15 mouse cellular contexts compared by ENCODE assay signal in genomic region chr7:75362541-75362940, GRCm38 (mm10). TPM values are rescaled to one million over a fixed set of nuclear protein-coding genes. Genes with fewer than 3 reads are reported as not detected.
DNase-seq lines count a peak whose midpoint lies in the region.
"Had no signal": no experiment of that assay in that cellular context is flagged by ENCODE, and none has a peak within 500 bp of the region (broad histone marks: within the 10 kb centered on the region; RNA-seq: fewer than 3 reads in every experiment).

No protein-coding gene starts in this region.

- intact Hi-C loops in gastrocnemius, postnatal 14 days (cut with DNase I; ENCODE audit: low total_unique reads): no loop called here

- DNase-seq in CD4-positive helper T cell, adult 2 months (ENCODE audit: low read depth, low spot score): peak; percentile 88
- DNase-seq in T-cell, adult 2 months (ENCODE audit: low spot score): peak; percentile 80
- DNase-seq in naive thymus-derived CD4-positive, alpha-beta T cell, adult 2 months (ENCODE audit: low read depth): peak; percentile 82
- peak; percentile 61 for DNase-seq in thymus, postnatal 25 days
- no peak for DNase-seq in gastrocnemius, postnatal 14 days
- no peak for DNase-seq in ovary, postnatal 10 days (ENCODE audit: low spot score)
- DNase-seq in adrenal gland, adult 8-10 months: no peak
- DNase-seq: cerebellum, adult 9-11 months; heart, adult 18-20 months; kidney, adult 9 months; kidney, postnatal 4 days; layer of hippocampus, postnatal 36 days; liver; lung, adult 18-20 months; right cerebral cortex, postnatal 4 days had no signal

RNA-seq across cellular contexts. Expression of gene Sv2b, which starts 53.5 kb away (rescaled TPM):
- 1 to 10 TPM in 1 of 2 experiments, under 1 TPM in 1; 0.94 to 1.1 TPM for total RNA-seq in gastrocnemius, postnatal 14 days (2021)
- under 1 TPM; 0.29 to 0.46 (median 0.40) TPM for total RNA-seq in adrenal gland, adult 8-10 months (2022)

Comparison
In these comparisons a context has a peak if more than half of its experiments do, and no peak if none do; other contexts are left out.
1. DNase-seq: peak in CD4-positive helper T cell, adult 2 months (single experiment), T-cell, adult 2 months (single experiment), naive thymus-derived CD4-positive, alpha-beta T cell, adult 2 months (single experiment) and thymus, postnatal 25 days (single experiment); none in gastrocnemius, postnatal 14 days (single experiment), ovary, postnatal 10 days (single experiment) and adrenal gland, adult 8-10 months (single experiment).